Mouse (Mus musculus): ENCODE measurements around the gene Ptprf. TPM values are rescaled to one million over a fixed set of nuclear protein-coding genes. Genes with fewer than 3 reads are reported as not detected.

The Ptprf gene
- polyA plus RNA-seq, 1 experiment from 2014 or later: 86.0 TPM

- Histone ChIP-seq H3K36me3 (ENCODE audit: control insufficient read depth, insufficient read depth, low read length) (no peaks in the 10 kb centered on the region; the same call in none of the 2 replicates), H3K9ac (ENCODE audit: low read length) (peak overlapping the region; percentile 65), H3K9me3 (replicated peaks; ENCODE audit: control insufficient read depth, low read length) (no peaks in the 10 kb centered on the region), H3K4me2 (ENCODE audit: low read depth, low read length) (peak overlapping the region; percentile 16), H3K27me3 (ENCODE audit: control insufficient read depth, insufficient read depth, low read length) (no peaks in the 10 kb centered on the region), H3K4me1 (ENCODE audit: control insufficient read depth, insufficient read depth, low read length) (peaks cover 71% of the 10 kb centered on the region), H3K4me3 (replicated peaks; ENCODE audit: low read length) (no peak overlapping the region; the same call in 1 of the 2 replicates), H3K27ac (ENCODE audit: low read length) (peak overlapping the region; percentile 98)
- 19% methylated on average over 9 of the region's 9 CpGs for WGBS
- ATAC-seq (ENCODE audit: insufficient read depth, low FRiP score): peak; percentile 86
Observed at GRCm38 (mm10) chr4:118276520-118277232, 14.5 kb downstream of the Ptprf start.

GRCm38 (mm10) chr4:118275601-118276519 lies 15.3 kb downstream of the Ptprf start:
- Histone ChIP-seq H3K4me3 (replicated peaks; ENCODE audit: low read length) (no peak overlapping the region; the same call in 1 of the 2 replicates), H3K9me3 (replicated peaks; ENCODE audit: control insufficient read depth, low read length) (no peaks in the 10 kb centered on the region), H3K9ac (ENCODE audit: low read length) (peak overlapping the region; percentile 65), H3K4me2 (ENCODE audit: low read depth, low read length) (peak overlapping the region; percentile 16), H3K36me3 (ENCODE audit: control insufficient read depth, insufficient read depth, low read length) (no peaks in the 10 kb centered on the region; the same call in none of the 2 replicates), H3K4me1 (ENCODE audit: control insufficient read depth, insufficient read depth, low read length) (peaks cover 71% of the 10 kb centered on the region), H3K27ac (ENCODE audit: low read length) (peak overlapping the region; percentile 98), H3K27me3 (ENCODE audit: control insufficient read depth, insufficient read depth, low read length) (no peaks in the 10 kb centered on the region)
- peak; percentile 35 for ATAC-seq (ENCODE audit: insufficient read depth, low FRiP score)
- 71% methylated on average over 6 of the region's 6 CpGs for WGBS

- H3K4me1 ChIP-seq (ENCODE audit: control insufficient read depth, insufficient read depth, low read length): peaks cover 75% of the 10 kb centered on the region
- no peaks in the 10 kb centered on the region for H3K27me3 ChIP-seq (ENCODE audit: control insufficient read depth, insufficient read depth, low read length)
- no peak overlapping the region for H3K4me3 ChIP-seq (replicated peaks; ENCODE audit: low read length)
- no peak overlapping the region for H3K4me2 ChIP-seq (ENCODE audit: low read depth, low read length)
- 44% methylated on average over 7 of the region's 7 CpGs for WGBS
- no peaks in the 10 kb centered on the region for H3K9me3 ChIP-seq (replicated peaks; ENCODE audit: control insufficient read depth, low read length)
- peak overlapping the region; percentile 50; the same call in 1 of the 2 replicates for H3K9ac ChIP-seq (ENCODE audit: low read length)
- ATAC-seq (ENCODE audit: insufficient read depth, low FRiP score): no peak
- H3K36me3 ChIP-seq (ENCODE audit: control insufficient read depth, insufficient read depth, low read length): no peaks in the 10 kb centered on the region; the same call in 1 of the 2 replicates
- H3K27ac ChIP-seq (ENCODE audit: low read length): peak overlapping the region; percentile 98
Observed at GRCm38 (mm10) chr4:118274521-118274920, 16.7 kb downstream of the Ptprf start.

- H3K4me2 ChIP-seq (ENCODE audit: low read depth, low read length): no peak overlapping the region
- H3K9ac ChIP-seq (ENCODE audit: low read length): peak overlapping the region; percentile 53; the same call in 1 of the 2 replicates
- H3K4me3 ChIP-seq (replicated peaks; ENCODE audit: low read length): no peak overlapping the region
- H3K27ac ChIP-seq (ENCODE audit: low read length): peak overlapping the region; percentile 98
- peaks cover 5% of the 10 kb centered on the region; the same call in 1 of the 2 replicates for H3K36me3 ChIP-seq (ENCODE audit: control insufficient read depth, insufficient read depth, low read length)
- 63% methylated on average over 8 of the region's 8 CpGs for WGBS
- no peaks in the 10 kb centered on the region for H3K27me3 ChIP-seq (ENCODE audit: control insufficient read depth, insufficient read depth, low read length)
- no peak for ATAC-seq (ENCODE audit: insufficient read depth, low FRiP score)
- H3K9me3 ChIP-seq (replicated peaks; ENCODE audit: control insufficient read depth, low read length): no peaks in the 10 kb centered on the region
- peaks cover 79% of the 10 kb centered on the region for H3K4me1 ChIP-seq (ENCODE audit: control insufficient read depth, insufficient read depth, low read length)
Observed at GRCm38 (mm10) chr4:118273998-118274397, 17.2 kb downstream of the Ptprf start.

- ATAC-seq (ENCODE audit: insufficient read depth, low FRiP score): no peak
- Histone ChIP-seq H3K4me3 (replicated peaks; ENCODE audit: low read length) (no peak overlapping the region), H3K4me2 (ENCODE audit: low read depth, low read length) (no peak overlapping the region)
Observed at GRCm38 (mm10) chr4:118273545-118273944, 17.7 kb downstream of the Ptprf start.

GRCm38 (mm10) chr4:118272871-118273270 lies 18.3 kb downstream of the Ptprf start:
- Histone ChIP-seq H3K36me3 (ENCODE audit: control insufficient read depth, insufficient read depth, low read length) (peaks cover 8% of the 10 kb centered on the region; the same call in 1 of the 2 replicates), H3K27ac (ENCODE audit: low read length) (peak overlapping the region; percentile 98), H3K27me3 (ENCODE audit: control insufficient read depth, insufficient read depth, low read length) (no peaks in the 10 kb centered on the region), H3K9ac (ENCODE audit: low read length) (peak overlapping the region; percentile 56; the same call in 1 of the 2 replicates), H3K4me3 (replicated peaks; ENCODE audit: low read length) (0 out of 2 replicates have a peak overlapping the region, but pooled peaks have one; percentile 8), H3K9me3 (replicated peaks; ENCODE audit: control insufficient read depth, low read length) (no peaks in the 10 kb centered on the region), H3K4me2 (ENCODE audit: low read depth, low read length) (peak overlapping the region; percentile 31; the same call in 1 of the 2 replicates), H3K4me1 (ENCODE audit: control insufficient read depth, insufficient read depth, low read length) (peaks cover 73% of the 10 kb centered on the region)
- 78% methylated on average over 3 of the region's 3 CpGs for WGBS
- ATAC-seq (ENCODE audit: insufficient read depth, low FRiP score): no peak

More at GRCm38 (mm10) chr4:118273545-118273944, 17.7 kb downstream of the Ptprf start:
- Histone ChIP-seq H3K36me3 (ENCODE audit: control insufficient read depth, insufficient read depth, low read length) (peaks cover 8% of the 10 kb centered on the region; the same call in 1 of the 2 replicates), H3K27ac (ENCODE audit: low read length) (peak overlapping the region; percentile 98), H3K27me3 (ENCODE audit: control insufficient read depth, insufficient read depth, low read length) (no peaks in the 10 kb centered on the region), H3K9ac (ENCODE audit: low read length) (peak overlapping the region; percentile 34; the same call in 1 of the 2 replicates), H3K9me3 (replicated peaks; ENCODE audit: control insufficient read depth, low read length) (no peaks in the 10 kb centered on the region), H3K4me1 (ENCODE audit: control insufficient read depth, insufficient read depth, low read length) (peaks cover 79% of the 10 kb centered on the region)
- WGBS: 42% methylated on average over 5 of the region's 5 CpGs

GRCm38 (mm10) chr4:118272258-118272657 lies 18.9 kb downstream of the Ptprf start:
- 0 out of 2 replicates have a peak overlapping the region, but pooled peaks have one; percentile 8 for H3K4me3 ChIP-seq (replicated peaks; ENCODE audit: low read length)
- peak overlapping the region; percentile 42; the same call in 1 of the 2 replicates for H3K4me2 ChIP-seq (ENCODE audit: low read depth, low read length)
- ATAC-seq (ENCODE audit: insufficient read depth, low FRiP score): peak; percentile 84
- H3K36me3 ChIP-seq (ENCODE audit: control insufficient read depth, insufficient read depth, low read length): peaks cover 8% of the 10 kb centered on the region; the same call in 1 of the 2 replicates
- H3K9ac ChIP-seq (ENCODE audit: low read length): peak overlapping the region; percentile 56; the same call in 1 of the 2 replicates
- peak overlapping the region; percentile 98 for H3K27ac ChIP-seq (ENCODE audit: low read length)
- H3K4me1 ChIP-seq (ENCODE audit: control insufficient read depth, insufficient read depth, low read length): peaks cover 67% of the 10 kb centered on the region
- H3K27me3 ChIP-seq (ENCODE audit: control insufficient read depth, insufficient read depth, low read length): no peaks in the 10 kb centered on the region
- WGBS: 38% methylated on average over 5 of the region's 5 CpGs
- no peaks in the 10 kb centered on the region for H3K9me3 ChIP-seq (replicated peaks; ENCODE audit: control insufficient read depth, low read length)

GRCm38 (mm10) chr4:118271556-118272074 lies 19.6 kb downstream of the Ptprf start:
- no peaks in the 10 kb centered on the region for H3K27me3 ChIP-seq (ENCODE audit: control insufficient read depth, insufficient read depth, low read length)
- no peak overlapping the region for H3K4me3 ChIP-seq (replicated peaks; ENCODE audit: low read length)
- no peaks in the 10 kb centered on the region for H3K9me3 ChIP-seq (replicated peaks; ENCODE audit: control insufficient read depth, low read length)
- WGBS: 62% methylated on average over 9 of the region's 9 CpGs
- H3K4me1 ChIP-seq (ENCODE audit: control insufficient read depth, insufficient read depth, low read length): peaks cover 60% of the 10 kb centered on the region
- ATAC-seq (ENCODE audit: insufficient read depth, low FRiP score): no peak
- peaks cover 8% of the 10 kb centered on the region; the same call in 1 of the 2 replicates for H3K36me3 ChIP-seq (ENCODE audit: control insufficient read depth, insufficient read depth, low read length)
- H3K27ac ChIP-seq (ENCODE audit: low read length): peak overlapping the region; percentile 97
- peak overlapping the region; percentile 42 for H3K4me2 ChIP-seq (ENCODE audit: low read depth, low read length)
- peak overlapping the region; percentile 30 for H3K9ac ChIP-seq (ENCODE audit: low read length)

Measured in stomach, embryonic 16.5 days (tissue).